Mouse (Mus musculus): ENCODE measurements around the gene Arid1a. TPM values are rescaled to one million over a fixed set of nuclear protein-coding genes. Genes with fewer than 3 reads are reported as not detected.

Gene Arid1a
- polyA plus RNA-seq, 1 experiment from 2014 or later: 6.2 TPM

GRCm38 (mm10) chr4:133735282-133735681, 21.3 kb downstream of the Arid1a start:
- H3K9me3 ChIP-seq (ENCODE audit: low read length): no peaks in the 10 kb centered on the region
- no peaks in the 10 kb centered on the region for H3K27me3 ChIP-seq (ENCODE audit: insufficient read depth, low read length)
- no peak overlapping the region for H3K27ac ChIP-seq (ENCODE audit: low read depth)
- DNase-seq (no peak), ATAC-seq (no peak)
- peaks cover 43% of the 10 kb centered on the region for H3K36me3 ChIP-seq (replicated peaks; ENCODE audit: insufficient read depth, low read length)
- H3K4me3 ChIP-seq (ENCODE audit: low read depth, low read length): no peak overlapping the region
- peaks cover 18% of the 10 kb centered on the region for H3K4me1 ChIP-seq (ENCODE audit: insufficient read depth)
- no peak overlapping the region for H3K9ac ChIP-seq (replicated peaks)
- 84% methylated on average over 3 of the region's 3 CpGs for WGBS (ENCODE audit: insufficient replicate concordance)
- no peak for TF ChIP-seq CTCF (IDR thresholded peaks at IDR 0.05; ENCODE audit: low read depth)
- no peak for TF ChIP-seq EP300 (IDR thresholded peaks at IDR 0.05; ENCODE audit: low read depth)
- H3K4me2 ChIP-seq (ENCODE audit: low read depth, low read length): no peak overlapping the region

- Histone ChIP-seq H3K4me2 (ENCODE audit: low read depth, low read length) (peak overlapping the region; percentile 39), H3K27me3 (ENCODE audit: insufficient read depth, low read length) (no peaks in the 10 kb centered on the region), H3K4me3 (ENCODE audit: low read depth, low read length) (no peak overlapping the region), H3K9me3 (ENCODE audit: low read length) (no peaks in the 10 kb centered on the region), H3K27ac (ENCODE audit: low read depth) (peak overlapping the region; percentile 68), H3K4me1 (ENCODE audit: insufficient read depth) (peaks cover 29% of the 10 kb centered on the region), H3K9ac (replicated peaks) (no peak overlapping the region), H3K36me3 (replicated peaks; ENCODE audit: insufficient read depth, low read length) (peaks cover 26% of the 10 kb centered on the region)
- TF ChIP-seq CTCF (IDR thresholded peaks at IDR 0.05; ENCODE audit: low read depth) (no peak), EP300 (IDR thresholded peaks at IDR 0.05; ENCODE audit: low read depth) (no peak)
- DNase-seq (no peak), ATAC-seq (peak; percentile 28; the same call in 1 of the 2 replicates)
These were observed 26.4 kb downstream of the Arid1a start for GRCm38 (mm10) chr4:133730122-133730521.

GRCm38 (mm10) chr4:133729541-133730093, 27.0 kb downstream of the Arid1a start:
- Histone ChIP-seq H3K4me1 (ENCODE audit: insufficient read depth) (peaks cover 30% of the 10 kb centered on the region), H3K27ac (ENCODE audit: low read depth) (peak overlapping the region; percentile 68), H3K4me3 (ENCODE audit: low read depth, low read length) (no peak overlapping the region)

GRCm38 (mm10) chr4:133729007-133729406, 27.6 kb downstream of the Arid1a start:
- peaks cover 24% of the 10 kb centered on the region for H3K36me3 ChIP-seq (replicated peaks; ENCODE audit: insufficient read depth, low read length)
- ATAC-seq (no peak), DNase-seq (no peak)
- no peaks in the 10 kb centered on the region for H3K9me3 ChIP-seq (ENCODE audit: low read length)
- H3K4me3 ChIP-seq (ENCODE audit: low read depth, low read length): no peak overlapping the region
- H3K27ac ChIP-seq (ENCODE audit: low read depth): peak overlapping the region; percentile 68; the same call in 1 of the 2 replicates
- no peak overlapping the region for H3K9ac ChIP-seq (replicated peaks)
- H3K4me1 ChIP-seq (ENCODE audit: insufficient read depth): peaks cover 30% of the 10 kb centered on the region
- 62% methylated on average over 6 of the region's 6 CpGs for WGBS (ENCODE audit: insufficient replicate concordance)
- H3K27me3 ChIP-seq (ENCODE audit: insufficient read depth, low read length): no peaks in the 10 kb centered on the region
- TF ChIP-seq CTCF (IDR thresholded peaks at IDR 0.05; ENCODE audit: low read depth): no peak
- TF ChIP-seq EP300 (IDR thresholded peaks at IDR 0.05; ENCODE audit: low read depth): no peak
- H3K4me2 ChIP-seq (ENCODE audit: low read depth, low read length): peak overlapping the region; percentile 39; the same call in 1 of the 2 replicates

More at GRCm38 (mm10) chr4:133729541-133730093, 27.0 kb downstream of the Arid1a start:
- H3K9ac ChIP-seq (replicated peaks): no peak overlapping the region
- ATAC-seq (peak; percentile 89), DNase-seq (peak; percentile 76)
- H3K36me3 ChIP-seq (replicated peaks; ENCODE audit: insufficient read depth, low read length): peaks cover 25% of the 10 kb centered on the region
- peak overlapping the region; percentile 39 for H3K4me2 ChIP-seq (ENCODE audit: low read depth, low read length)
- WGBS (ENCODE audit: insufficient replicate concordance): 7% methylated on average over 16 of the region's 16 CpGs
- TF ChIP-seq EP300 (IDR thresholded peaks at IDR 0.05; ENCODE audit: low read depth) (peak; percentile 65), CTCF (IDR thresholded peaks at IDR 0.05; ENCODE audit: low read depth) (no peak)
- no peaks in the 10 kb centered on the region for H3K9me3 ChIP-seq (ENCODE audit: low read length)
- H3K27me3 ChIP-seq (ENCODE audit: insufficient read depth, low read length): no peaks in the 10 kb centered on the region

GRCm38 (mm10) chr4:133728256-133728655, 28.3 kb downstream of the Arid1a start:
- H3K27ac ChIP-seq (ENCODE audit: low read depth): no peak overlapping the region

GRCm38 (mm10) chr4:133725706-133726105, 30.9 kb downstream of the Arid1a start:
- 75% methylated on average over 2 of the region's 2 CpGs for whole genome bisulfite sequencing (ENCODE audit: insufficient replicate concordance)
- DNase-seq: no peak
- Histone ChIP-seq H3K36me3 (replicated peaks; ENCODE audit: insufficient read depth, low read length) (peaks cover 42% of the 10 kb centered on the region), H3K27me3 (ENCODE audit: insufficient read depth, low read length) (no peaks in the 10 kb centered on the region), H3K9ac (replicated peaks) (no peak overlapping the region), H3K4me3 (ENCODE audit: low read depth, low read length) (no peak overlapping the region), H3K4me2 (ENCODE audit: low read depth, low read length) (no peak overlapping the region), H3K27ac (ENCODE audit: low read depth) (no peak overlapping the region), H3K4me1 (ENCODE audit: insufficient read depth) (peaks cover 20% of the 10 kb centered on the region), H3K9me3 (ENCODE audit: low read length) (no peaks in the 10 kb centered on the region)
- TF ChIP-seq CTCF (IDR thresholded peaks at IDR 0.05; ENCODE audit: low read depth): no peak
- no peak for TF ChIP-seq EP300 (IDR thresholded peaks at IDR 0.05; ENCODE audit: low read depth)
- no peak for ATAC-seq

More at GRCm38 (mm10) chr4:133728256-133728655, 28.3 kb downstream of the Arid1a start:
- H3K4me2 ChIP-seq (ENCODE audit: low read depth, low read length): no peak overlapping the region
- no peaks in the 10 kb centered on the region for H3K9me3 ChIP-seq (ENCODE audit: low read length)
- TF ChIP-seq EP300 (IDR thresholded peaks at IDR 0.05; ENCODE audit: low read depth) (no peak), CTCF (IDR thresholded peaks at IDR 0.05; ENCODE audit: low read depth) (no peak)
- H3K9ac ChIP-seq (replicated peaks): no peak overlapping the region
- H3K4me3 ChIP-seq (ENCODE audit: low read depth, low read length): no peak overlapping the region
- H3K4me1 ChIP-seq (ENCODE audit: insufficient read depth): peaks cover 29% of the 10 kb centered on the region
- H3K36me3 ChIP-seq (replicated peaks; ENCODE audit: insufficient read depth, low read length): peaks cover 21% of the 10 kb centered on the region
- ATAC-seq (no peak), DNase-seq (no peak)
- WGBS (ENCODE audit: insufficient replicate concordance): 49% methylated on average over 9 of the region's 9 CpGs
- no peaks in the 10 kb centered on the region for H3K27me3 ChIP-seq (ENCODE audit: insufficient read depth, low read length)

Data from liver, postnatal 0 days (tissue).